Mouse (Mus musculus) bone marrow, adult 2 months (tissue): Measurements from ENCODE around the gene Xlr4c. TPM values are rescaled to one million over a fixed set of nuclear protein-coding genes. Genes with fewer than 3 reads are reported as not detected.
A peak's percentile ranks its signal among the peaks of the same experiment; 100 is the strongest.
"Not testable (repeated sequence)": the region's sequence is repeated elsewhere in the genome, so short reads cannot be mapped to it uniquely, and the experiment has no call there.

Experiments
- H3K27ac ChIP-seq: fragments of 200-500 bp; 2 replicates; pipeline ENCODE4 v1.5.1; 2012; ENCODE audit warnings: low read depth, mild to moderate bottlenecking, control low read depth, inconsistent platforms, low read length; ENCODE audit not compliant: control insufficient read depth, poor library complexity, insufficient read depth
- H3K4me1 ChIP-seq: fragments of 200-500 bp; 2 replicates; pipeline ENCODE4 v1.6.1; 2011; ENCODE audit warnings: low read length; ENCODE audit not compliant: control insufficient read depth, insufficient read depth
- H3K4me3 ChIP-seq: fragments of 200-500 bp; replicated peaks from 2 replicates; pipeline ENCODE3; 2011; ENCODE audit warnings: mild to moderate bottlenecking, low read depth, low read length, control low read depth; ENCODE audit not compliant: control insufficient read depth
- CTCF ChIP-seq: fragments of 200-500 bp; IDR thresholded peaks from 2 replicates; pipeline ENCODE4 v1.5.1; 2011; ENCODE audit warnings: low read length, control low read depth; ENCODE audit not compliant: control insufficient read depth, insufficient read depth
- POLR2A ChIP-seq: fragments of 200-500 bp; IDR thresholded peaks from 2 replicates; pipeline ENCODE4 v1.6.1; 2011; ENCODE audit warnings: low read depth, mild to moderate bottlenecking, control low read depth, low read length, borderline replicate concordance; ENCODE audit not compliant: control insufficient read depth
- WGBS: fragments of 180-500 bp; shearing (Covaris S2); methylation state at CpG from one replicate; pipeline ENCODE4 v1.1.7; 2018; 5-methylcytosine and 5-hydroxymethylcytosine counted together
- polyA plus RNA-seq: library from polyadenylated mRNA; stranded (reverse); fragments of >200 nt; gene quantifications from 2 replicates; pipeline ENCODE4 v1.2.4, GENCODE M21; 2011; ENCODE audit warnings: low replicate concordance; ENCODE audit not compliant: missing spikeins, insufficient read depth, insufficient read length

Gene Xlr4c
- polyA plus RNA-seq = 4.2 TPM in 1 of 2 replicates, not detected in the other

DNA sequence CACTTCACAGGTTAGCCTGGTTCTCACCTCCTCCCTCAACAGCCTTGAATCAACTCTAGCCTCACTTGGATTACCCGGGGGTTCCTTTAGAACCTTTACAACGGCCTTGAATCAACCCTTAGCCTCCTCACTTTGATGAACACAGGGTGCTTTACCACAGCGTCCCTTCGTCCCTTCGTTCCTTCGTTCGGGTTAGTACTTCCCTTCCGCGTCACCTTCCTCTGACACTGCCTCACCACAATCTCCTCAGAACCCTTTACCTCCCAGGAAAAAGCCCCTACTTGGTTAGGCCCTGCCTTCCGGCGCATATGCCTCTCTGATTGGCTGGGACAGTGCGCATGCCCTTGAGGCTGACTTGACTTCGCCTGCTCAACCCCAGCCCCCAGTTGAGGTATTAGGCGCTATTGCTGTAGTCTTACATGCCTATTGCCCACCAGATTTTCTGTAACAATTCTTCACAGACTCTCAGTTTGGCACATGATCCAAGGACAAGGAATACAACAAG lies at the start of gene Xlr4c:
Xlr4c (minus strand) TSS at position 310 of the 505 bp plus-strand sequence.
- WGBS = 49% methylated on average over 14 of the region's 14 CpGs
- not testable (repeated sequence) for H3K4me1 ChIP-seq, H3K4me3 ChIP-seq, H3K27ac ChIP-seq

DNA sequence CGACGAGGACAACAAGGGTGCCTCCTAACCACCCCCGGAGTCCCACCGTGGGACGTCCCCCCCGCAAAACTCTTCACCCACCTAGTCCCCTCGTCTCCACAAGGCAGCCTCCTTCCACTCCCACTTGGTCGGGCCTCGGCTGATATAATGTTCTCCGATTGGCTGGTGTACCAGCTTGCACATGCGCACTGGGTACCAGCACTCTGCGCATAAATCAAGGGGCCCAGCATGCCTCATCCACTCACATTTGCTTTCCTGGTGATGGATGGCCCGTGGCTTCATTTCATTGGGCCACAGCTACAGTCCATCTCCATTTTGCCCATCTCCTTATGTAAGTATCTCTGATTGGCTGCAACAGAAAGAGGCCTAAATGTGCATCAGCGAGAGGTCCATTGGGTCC lies 22.3 kb upstream of the Xlr4c start, which contains the start of gene Xlr3c:
Xlr3c (minus strand) TSS at position 121 of the 400 bp plus-strand sequence.
- H3K4me3 ChIP-seq, H3K27ac ChIP-seq, H3K4me1 ChIP-seq: not testable (repeated sequence)
- WGBS = 83% methylated on average over 14 of the region's 14 CpGs

DNA sequence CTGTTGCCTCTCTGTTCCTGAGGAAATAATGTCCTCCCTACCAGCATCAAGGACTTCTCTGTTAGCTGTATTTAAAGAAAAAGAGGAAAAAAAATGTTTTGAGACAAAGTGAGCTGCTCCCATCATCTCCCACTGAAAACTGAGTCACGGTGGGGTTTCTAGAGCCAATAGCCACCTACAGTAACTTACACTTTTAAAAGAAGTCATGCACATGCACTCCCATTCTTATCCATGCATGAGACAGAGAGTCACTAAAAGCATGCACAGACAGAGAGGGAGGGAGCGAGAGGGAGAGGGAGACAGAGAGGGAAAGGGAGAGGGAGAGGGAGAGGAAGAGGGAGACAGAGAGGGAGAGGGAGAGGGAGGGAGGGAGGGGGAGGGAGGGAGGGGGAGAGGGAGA lies 19.5 kb upstream of the Xlr4c start:
- H3K27ac ChIP-seq, H3K4me1 ChIP-seq, H3K4me3 ChIP-seq: not testable (repeated sequence)
- WGBS = 70% methylated on average over 1 of the region's 2 CpGs

DNA sequence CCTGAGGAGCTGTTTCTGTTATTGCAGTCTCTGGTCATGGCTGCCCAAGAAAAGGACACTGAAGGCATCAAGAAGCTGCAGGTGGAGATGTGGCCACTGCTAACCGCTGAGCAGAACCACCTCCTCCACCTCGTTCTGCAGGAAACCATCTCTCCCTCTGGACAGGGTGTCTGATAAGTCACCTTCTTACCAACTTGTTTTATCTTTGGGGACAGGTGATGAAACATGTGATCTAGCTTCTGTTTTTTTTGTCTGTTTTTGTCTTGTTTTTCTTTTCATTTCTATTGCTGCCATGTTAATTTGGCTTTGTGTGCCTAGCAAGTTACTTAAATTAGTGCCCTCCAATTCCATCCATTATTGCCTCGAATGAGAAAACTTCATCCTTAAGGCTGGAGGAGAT lies 13.6 kb downstream of the Xlr4c start:
- 25% methylated on average over 3 of the region's 3 CpGs for WGBS
- no peak overlapping the region for H3K27ac ChIP-seq
- no peak for TF ChIP-seq CTCF
- no peak for TF ChIP-seq POLR2A

DNA sequence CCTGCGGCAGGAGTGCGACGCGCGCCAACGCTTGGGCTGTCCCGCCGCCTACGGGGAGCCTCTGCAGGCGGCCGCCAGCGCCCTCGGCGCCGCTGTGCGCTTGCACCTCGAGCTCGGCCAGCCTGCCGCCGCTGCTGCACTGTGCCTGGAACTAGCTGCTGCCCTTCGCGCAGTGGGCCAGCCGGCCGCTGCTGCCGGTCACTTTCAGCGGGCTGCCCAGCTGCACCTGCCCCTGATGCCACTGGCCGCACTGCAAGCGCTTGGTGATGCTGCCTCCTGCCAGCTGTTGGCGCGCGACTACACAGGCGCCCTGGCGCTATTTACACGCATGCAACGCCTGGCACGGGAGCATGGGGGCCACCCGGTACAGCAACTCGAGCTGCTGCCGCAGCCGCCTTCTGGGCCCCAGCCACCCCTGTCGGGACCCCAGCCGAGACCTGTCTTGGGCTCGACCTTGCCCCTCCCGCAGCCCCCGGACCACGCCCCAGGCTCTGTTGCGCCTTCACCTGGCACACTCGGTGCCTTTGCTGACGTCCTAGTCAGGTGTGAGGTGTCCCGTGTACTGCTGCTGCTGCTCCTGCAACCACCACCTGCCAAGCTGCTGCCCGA lies 14.2 kb downstream of the Xlr4c start:
- H3K27ac ChIP-seq = peak overlapping the region; percentile 90
- TF ChIP-seq CTCF (no peak), POLR2A (no peak)
- H3K4me3 ChIP-seq = peak overlapping the region; percentile 94
- WGBS = 10% methylated on average over 48 of the region's 51 CpGs
- no peaks in the 10 kb centered on the region; the same call in 1 of the 2 replicates for H3K4me1 ChIP-seq

More for the DNA sequence above, 13.6 kb downstream of the Xlr4c start:
- H3K4me1 ChIP-seq = no peaks in the 10 kb centered on the region; the same call in 1 of the 2 replicates
- peak overlapping the region; percentile 94 for H3K4me3 ChIP-seq

DNA sequence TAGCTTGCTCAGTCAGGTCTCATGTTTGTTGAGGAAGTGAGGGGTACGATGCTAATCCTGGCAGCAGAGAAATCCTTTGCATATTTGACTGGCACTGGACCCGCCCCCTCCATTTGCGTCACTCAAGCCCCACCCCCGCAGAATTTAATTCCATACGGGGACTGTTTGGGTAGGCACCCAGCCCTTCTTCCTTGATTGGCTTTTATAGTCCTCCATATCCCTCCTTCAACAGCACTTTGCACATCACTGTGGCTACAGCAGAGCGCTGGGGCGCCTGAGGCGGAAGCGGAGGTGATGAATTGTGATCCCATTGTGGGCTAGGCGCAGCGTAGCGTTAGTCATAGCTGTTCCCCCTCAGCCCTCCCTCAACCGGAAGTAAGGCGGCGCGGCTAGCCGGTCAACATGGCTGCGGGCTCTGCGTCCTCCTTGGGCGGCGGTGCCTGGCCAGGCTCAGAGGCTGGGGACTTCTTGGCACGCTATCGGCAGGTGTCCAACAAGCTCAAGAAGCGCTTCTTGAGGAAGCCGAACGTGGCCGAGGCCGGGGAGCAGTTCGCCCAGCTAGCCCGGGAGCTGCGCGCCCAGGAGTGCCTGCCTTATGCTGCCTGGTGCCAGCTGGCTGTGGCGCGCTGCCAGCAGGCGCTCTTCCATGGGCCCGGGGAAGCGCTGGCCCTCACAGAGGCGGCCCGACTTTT lies 14.9 kb downstream of the Xlr4c start, which contains the start of gene F8a:
F8a (plus strand) TSS at position 378 of the 692 bp plus-strand sequence.
- H3K27ac ChIP-seq = peak within 1 kb of the TSS; percentile 90
- WGBS = 15% methylated on average over 39 of the region's 39 CpGs
- TF ChIP-seq CTCF = no peak
- TF ChIP-seq POLR2A = peak; percentile 72; the same call in 1 of the 2 replicates

DNA sequence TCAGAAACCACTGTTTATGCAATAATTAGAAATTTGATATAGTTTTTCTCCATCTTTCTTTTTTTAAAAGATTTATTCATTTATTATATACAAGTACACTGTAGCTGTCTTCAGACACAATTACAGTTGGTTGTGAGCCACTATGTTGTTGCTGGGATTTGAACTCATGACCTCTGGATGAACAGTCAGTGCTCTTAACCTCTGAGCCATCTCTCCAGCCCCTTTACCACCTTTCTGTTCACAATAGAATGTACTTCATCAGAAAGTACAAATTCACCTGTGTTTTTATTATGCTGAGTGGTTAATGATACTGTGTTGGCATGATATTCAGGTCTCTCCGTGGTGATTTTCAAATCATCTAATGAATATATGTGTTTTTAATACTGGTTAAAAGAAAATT lies 17.6 kb downstream of the Xlr4c start:
- 65% methylated on average over 1 of the region's 1 CpGs for WGBS
- Histone ChIP-seq H3K4me1 (no peaks in the 10 kb centered on the region; the same call in 1 of the 2 replicates), H3K4me3 (no peak overlapping the region), H3K27ac (no peak overlapping the region)
- TF ChIP-seq POLR2A (no peak), CTCF (no peak)

More for the DNA sequence above, 14.9 kb downstream of the Xlr4c start, which contains the start of gene F8a:
- H3K4me3 ChIP-seq = peak within 1 kb of the TSS; percentile 94
- H3K4me1 ChIP-seq = no peaks in the 10 kb centered on the region; the same call in 1 of the 2 replicates

DNA sequence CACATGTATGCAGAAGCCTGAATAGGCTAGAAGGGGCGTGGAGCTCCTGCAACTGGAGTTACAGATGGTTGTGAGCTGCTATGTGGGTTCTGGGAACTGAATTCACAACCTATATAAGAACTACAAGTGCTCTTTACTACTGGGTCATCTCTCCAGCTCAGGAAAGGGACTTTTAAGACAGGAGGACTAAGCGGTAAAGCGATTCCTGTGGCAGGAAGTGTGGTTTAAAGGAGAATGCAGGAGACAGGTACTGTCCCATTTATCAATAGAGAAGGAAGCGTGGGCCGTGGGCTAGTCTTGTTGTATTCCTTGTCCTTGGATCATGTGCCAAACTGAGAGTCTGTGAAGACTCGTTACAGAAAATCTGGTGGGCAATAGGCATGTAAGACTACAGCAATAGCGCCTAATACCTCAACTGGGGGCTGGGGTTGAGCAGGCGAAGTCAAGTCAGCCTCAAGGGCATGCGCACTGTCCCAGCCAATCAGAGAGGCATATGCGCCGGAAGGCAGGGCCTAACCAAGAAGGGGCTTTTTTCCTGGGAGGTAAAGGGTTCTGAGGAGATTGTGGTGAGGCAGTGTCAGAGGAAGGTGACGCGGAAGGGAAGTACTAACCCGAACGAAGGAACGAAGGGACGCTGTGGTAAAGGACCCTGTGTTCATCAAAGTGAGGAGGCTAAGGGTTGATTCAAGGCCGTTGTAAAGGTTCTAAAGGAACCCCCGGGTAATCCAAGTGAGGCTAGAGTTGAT lies 28.9 kb downstream of the Xlr4c start, which contains the start of gene Xlr4b:
Xlr4b (plus strand) TSS at position 515 of the 746 bp plus-strand sequence.
- not testable (repeated sequence) for H3K4me1 ChIP-seq, H3K27ac ChIP-seq, H3K4me3 ChIP-seq
- 29% methylated on average over 19 of the region's 19 CpGs for WGBS

DNA sequence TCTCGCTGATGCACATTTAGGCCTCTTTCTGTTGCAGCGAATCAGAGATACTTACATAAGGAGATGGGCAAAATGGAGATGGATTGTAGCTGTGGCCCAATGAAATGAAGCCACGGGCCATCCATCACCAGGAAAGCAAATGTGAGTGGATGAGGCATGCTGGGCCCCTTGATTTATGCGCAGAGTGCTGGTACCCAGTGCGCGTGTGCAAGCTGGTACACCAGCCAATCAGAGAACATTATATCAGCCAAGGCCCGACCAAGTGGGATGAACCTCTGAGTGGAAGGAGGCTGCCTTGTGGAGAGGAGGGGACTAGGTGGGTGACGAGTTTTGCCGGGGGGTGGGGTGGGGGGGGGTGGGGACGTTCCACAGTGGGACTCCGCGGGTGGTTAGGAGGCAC lies 51.0 kb downstream of the Xlr4c start, which contains the start of gene Xlr3b:
Xlr3b (plus strand) TSS at position 274 of the 400 bp plus-strand sequence.
- 65% methylated on average over 12 of the region's 12 CpGs for WGBS
- not testable (repeated sequence) for H3K4me3 ChIP-seq, H3K4me1 ChIP-seq, H3K27ac ChIP-seq
